Mouse (Mus musculus): ENCODE results near the gene Tob1.

DNA sequence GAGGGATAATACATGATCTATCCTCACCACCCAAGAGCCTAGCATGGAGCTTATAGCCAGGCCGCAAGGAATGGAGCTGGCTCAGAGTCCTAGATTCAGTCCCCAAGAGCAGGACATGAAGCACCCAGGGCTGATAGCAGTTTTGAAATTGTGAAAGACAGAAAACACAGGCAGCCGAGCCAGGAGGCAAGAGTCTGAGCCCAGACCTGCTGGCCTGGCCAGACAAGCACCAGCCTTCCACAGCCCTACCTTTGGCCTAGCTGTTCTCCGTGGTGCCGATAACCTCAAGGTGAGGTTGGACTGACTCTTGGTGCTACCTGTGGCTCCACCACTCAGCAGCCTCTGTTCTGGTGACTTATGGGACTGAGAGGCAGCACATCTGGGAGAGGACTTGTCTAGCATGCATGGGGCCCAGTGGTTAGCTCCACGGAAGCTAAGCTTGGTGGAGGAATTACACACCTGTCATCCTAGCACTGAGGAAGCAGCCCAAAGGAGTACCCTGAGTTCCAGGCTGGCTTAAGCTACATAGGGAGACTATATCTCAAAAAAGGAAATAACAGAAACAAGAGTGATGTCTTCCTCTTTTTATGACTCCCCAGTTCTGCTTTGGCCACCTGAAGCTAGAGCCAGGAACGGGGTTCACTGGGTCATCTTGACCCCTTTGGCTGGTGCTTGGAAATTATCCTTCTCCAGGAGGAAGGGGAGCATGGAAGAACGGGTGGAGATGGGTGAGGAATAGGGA is 12.7 kb upstream of the Tob1 start:
- TF ChIP-seq EP300 (IDR thresholded peaks at IDR 0.05; ENCODE audit: low read depth) (no peak), CTCF (IDR thresholded peaks at IDR 0.05; ENCODE audit: low read depth) (no peak)

All from liver, postnatal 0 days (tissue).